Mouse (Mus musculus): Measurements from ENCODE around the gene Spsb4.

DNA sequence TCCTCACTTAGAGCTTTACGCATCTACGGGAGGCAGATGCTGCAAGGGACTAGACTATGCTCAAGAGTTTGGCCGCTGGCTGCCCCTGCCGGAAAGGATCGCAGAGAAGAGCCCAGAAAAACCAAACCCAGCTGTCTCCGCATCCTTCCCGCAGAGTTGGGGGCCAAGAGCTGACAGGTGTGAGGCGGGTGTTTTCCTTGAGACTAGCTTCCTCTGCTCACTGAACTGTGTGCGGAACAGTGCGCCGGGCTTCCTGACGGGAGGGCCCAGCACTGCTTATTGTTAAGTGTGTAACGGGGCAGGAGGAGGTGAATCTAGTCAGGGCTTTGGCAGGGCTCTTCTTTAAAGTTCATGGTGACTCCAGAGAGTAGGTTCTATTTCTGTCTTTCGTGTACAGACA lies 37.3 kb upstream of the Spsb4 start:
- TF ChIP-seq POLR2A (IDR thresholded peaks at IDR 0.05; ENCODE audit: low read depth, low read length), result no peak
- TF ChIP-seq CTCF (IDR thresholded peaks at IDR 0.05; ENCODE audit: extremely low read depth, insufficient read depth, insufficient read length, insufficient replicate concordance), result no peak

Data from spleen, adult 2 months (tissue).